Mouse (Mus musculus) testis, adult 2 months (tissue): ENCODE results near the gene Gm11564.
"Not testable (repeated sequence)": the region's sequence is repeated elsewhere in the genome, so short reads cannot be mapped to it uniquely, and the experiment has no call there.

Source experiments
- CTCF ChIP-seq: fragments of 200-500 bp; IDR thresholded peaks from 2 replicates; pipeline ENCODE4 v1.5.1; 2012; ENCODE audit warnings: low read depth, mild to moderate bottlenecking, inconsistent platforms, low read length, moderate library complexity; ENCODE audit not compliant: control insufficient read depth, insufficient read depth, insufficient replicate concordance
- POLR2A ChIP-seq: fragments of 200-500 bp; IDR thresholded peaks from 2 replicates; pipeline ENCODE4 v1.6.1; 2012; ENCODE audit warnings: low read depth, mild to moderate bottlenecking, inconsistent platforms, low read length, moderate library complexity; ENCODE audit not compliant: control insufficient read depth

GRCm38 (mm10) chr11:99864176-99864575 lies 48.7 kb upstream of the Gm11564 start, which contains the start of gene Gm11559:
- TF ChIP-seq CTCF, POLR2A: not testable (repeated sequence)
